Mouse (Mus musculus) ovary, adult 2 months (tissue): ENCODE results near the gene Slc23a3. TPM values are rescaled to one million over a fixed set of nuclear protein-coding genes. Genes with fewer than 3 reads are reported as not detected.

Source experiments
- polyA plus RNA-seq: library from polyadenylated mRNA; depleted of rRNA; stranded (reverse); fragments of >200 nt; gene quantifications from 2 replicates; pipeline ENCODE4 v1.2.3, GENCODE M21; 2012; rRNA removed

The Slc23a3 gene
- 3.9 and 5.1 TPM in 2 replicates for polyA plus RNA-seq

DNA sequence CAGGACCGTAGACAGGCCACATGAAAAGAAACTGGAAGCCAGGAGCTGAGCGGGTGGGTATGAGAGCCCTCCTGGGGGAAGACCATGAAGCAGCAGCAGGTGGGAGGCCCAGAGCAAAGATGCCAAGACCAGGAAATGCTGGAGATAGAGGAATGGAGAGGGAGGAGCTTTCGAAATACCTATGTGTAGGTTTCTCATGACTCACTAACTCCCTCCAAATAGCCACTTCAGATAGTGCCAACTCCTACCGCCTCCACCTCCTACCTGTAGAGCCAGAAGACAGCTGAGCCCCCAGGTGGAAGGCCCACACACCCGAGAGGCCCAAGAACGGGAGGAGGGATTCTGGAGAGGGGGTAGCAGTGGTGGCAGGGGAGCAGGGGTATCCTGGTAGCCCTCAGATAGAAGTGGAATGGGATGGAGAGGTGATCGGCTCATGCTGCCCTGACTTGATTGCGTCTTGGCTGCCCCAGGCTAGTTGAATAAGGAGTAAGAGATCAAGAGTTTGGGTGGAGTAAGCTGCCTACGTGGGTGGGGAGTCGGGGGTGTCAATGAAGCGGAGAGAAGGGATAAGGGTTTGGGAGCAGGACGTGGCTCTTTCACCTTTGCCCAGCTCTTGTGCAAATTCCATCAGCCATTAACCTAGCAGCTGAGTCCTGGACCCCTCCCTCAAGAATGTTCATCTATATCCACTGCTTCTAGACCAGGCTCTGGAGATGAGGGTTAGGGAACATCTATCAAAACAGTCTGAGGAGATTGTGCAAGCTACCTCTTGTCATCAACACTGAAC, at the start of gene Slc23a3:
Slc23a3 (minus strand) TSS at position 470 of the 787 bp plus-strand sequence.

GRCm38 (mm10) chr1:75180105-75180590, 46.5 kb upstream of the Slc23a3 start, which contains the start of gene Abcb6:
TSS of gene Abcb6 (minus strand) at chr1:75180392.

DNA sequence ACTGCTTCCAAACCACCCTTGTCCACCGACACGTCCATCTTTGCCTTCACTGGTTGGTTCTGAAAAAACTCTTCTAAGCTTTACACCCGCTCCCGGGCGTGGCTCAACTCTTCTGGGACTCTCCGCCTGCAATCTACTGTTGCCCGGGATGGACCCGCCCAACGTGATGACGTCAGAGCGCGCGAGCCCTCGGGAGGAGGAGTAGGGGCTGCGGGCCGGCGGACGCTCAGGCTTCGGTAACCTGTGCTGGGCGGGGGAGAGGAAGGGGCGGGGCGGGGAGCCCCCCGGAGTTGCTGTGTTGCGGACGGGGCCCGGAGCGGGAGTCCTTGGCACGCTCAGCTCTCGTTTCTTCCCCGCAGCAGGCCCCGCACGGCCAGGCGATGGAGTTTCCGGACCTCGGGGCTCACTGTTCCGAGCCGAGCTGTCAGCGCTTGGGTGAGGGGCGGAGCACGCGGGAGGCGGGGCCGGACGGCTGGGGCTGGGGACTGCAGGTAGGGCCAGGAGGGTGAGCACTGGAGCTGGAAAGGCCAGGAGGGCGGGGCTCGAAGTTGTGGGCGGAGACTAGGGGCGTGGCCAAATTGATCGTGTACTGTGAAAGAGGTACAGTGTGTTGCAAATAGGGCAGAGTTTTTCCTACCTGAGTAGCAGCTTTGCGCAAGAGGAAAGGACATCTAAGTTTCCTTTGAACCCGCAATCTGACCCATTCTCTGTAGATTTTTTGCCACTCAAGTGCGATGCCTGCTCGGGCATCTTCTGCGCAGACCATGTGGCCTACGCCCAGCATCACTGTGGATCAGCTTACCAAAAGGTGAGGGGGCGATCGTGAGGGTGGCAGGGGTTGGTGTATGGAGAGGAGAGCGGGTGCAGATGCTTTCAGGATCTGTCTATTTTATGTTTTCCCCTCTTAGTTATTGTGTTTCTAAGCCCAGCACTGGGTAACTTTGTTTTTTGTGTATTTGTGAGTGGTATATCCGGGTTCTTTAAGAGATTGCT, 35.1 kb upstream of the Slc23a3 start, which contains the start of gene Zfand2b:
Zfand2b (plus strand) TSS at position 175 of the 993 bp plus-strand sequence.

GRCm38 (mm10) chr1:75142301-75143261, 8.9 kb upstream of the Slc23a3 start, which contains the start of the genes Cnppd1 and Retreg2:
TSS of gene Cnppd1 (minus strand) at chr1:75142711.
TSS of gene Retreg2 (plus strand) at chr1:75142778.

GRCm38 (mm10) chr1:75124346-75125321, 9.1 kb downstream of the Slc23a3 start, which contains the start of gene Nhej1:
TSS of gene Nhej1 (minus strand) at chr1:75125200.

Other genes starting within 250 kb of the Slc23a3 start
- gene Fev, start 248.5 kb downstream of the Slc23a3 start, polyA plus RNA-seq, result not detected in 2 replicates
- gene Cryba2, start 240.7 kb downstream of the Slc23a3 start, polyA plus RNA-seq, result not detected in 2 replicates
- 17.8 and 21.0 TPM in 2 replicates for gene Cfap65, start 198.3 kb downstream of the Slc23a3 start, polyA plus RNA-seq
- gene Ihh, start 182.2 kb downstream of the Slc23a3 start, polyA plus RNA-seq, result 154 and 177 TPM in 2 replicates
- gene Nhej1, start 8.7 kb downstream of the Slc23a3 start, polyA plus RNA-seq, result 2.1 and 3.5 TPM in 2 replicates
- gene Cnppd1, start 8.8 kb upstream of the Slc23a3 start, polyA plus RNA-seq, result 64.3 and 75.8 TPM in 2 replicates
- gene Retreg2, start 8.9 kb upstream of the Slc23a3 start, polyA plus RNA-seq, result 186 and 202 TPM in 2 replicates
- 66.6 and 67.1 TPM in 2 replicates for gene Zfand2b, start 34.8 kb upstream of the Slc23a3 start, polyA plus RNA-seq
- 30.3 and 33.2 TPM in 2 replicates for gene Abcb6, start 46.5 kb upstream of the Slc23a3 start, polyA plus RNA-seq
- 19.0 and 20.5 TPM in 2 replicates for gene Ankzf1, start 58.3 kb upstream of the Slc23a3 start, polyA plus RNA-seq
- 71.9 and 76.6 TPM in 2 replicates for gene Atg9a, start 58.3 kb upstream of the Slc23a3 start, polyA plus RNA-seq
- gene Glb1l, start 76.9 kb upstream of the Slc23a3 start, polyA plus RNA-seq, result 14.4 and 16.6 TPM in 2 replicates
- 151 and 159 TPM in 2 replicates for gene Stk16, start 76.9 kb upstream of the Slc23a3 start, polyA plus RNA-seq
- gene Tuba4a, start 86.0 kb upstream of the Slc23a3 start, polyA plus RNA-seq, result 13.2 and 18.2 TPM in 2 replicates
- gene A630095N17Rik, start 98.2 kb upstream of the Slc23a3 start, polyA plus RNA-seq, result not detected in 2 replicates
- 65.5 and 66.2 TPM in 2 replicates for gene Dnajb2, start 102.5 kb upstream of the Slc23a3 start, polyA plus RNA-seq
- 4.9 and 5.2 TPM in 2 replicates for gene Ptprn, start 130.6 kb upstream of the Slc23a3 start, polyA plus RNA-seq
- gene Resp18, start 144.5 kb upstream of the Slc23a3 start, polyA plus RNA-seq, result not detected in 2 replicates
- gene Dnpep, start 184.1 kb upstream of the Slc23a3 start, polyA plus RNA-seq, result 237 and 252 TPM in 2 replicates
- 181 and 202 TPM in 2 replicates for gene Des, start 226.4 kb upstream of the Slc23a3 start, polyA plus RNA-seq
- gene Speg, start 241.4 kb upstream of the Slc23a3 start, polyA plus RNA-seq, result 97.8 and 125 TPM in 2 replicates